Mouse (Mus musculus) olfactory bulb, adult 2 months (tissue): ENCODE measurements around the gene Rho.

Experiments
- CTCF ChIP-seq: fragments of 200-500 bp; IDR thresholded peaks from 2 replicates; pipeline ENCODE4 v1.5.1; 2012; ENCODE audit warnings: low read depth, mild to moderate bottlenecking, low read length, moderate library complexity; ENCODE audit not compliant: insufficient read depth
- POLR2A ChIP-seq: fragments of 200-500 bp; IDR thresholded peaks from 2 replicates; pipeline ENCODE4 v1.6.1; 2012; ENCODE audit warnings: mild to moderate bottlenecking, low read depth, low read length, moderate library complexity; ENCODE audit not compliant: insufficient read depth

- TF ChIP-seq POLR2A (no peak), CTCF (no peak)
Observed at GRCm38 (mm10) chr6:115938798-115939197, 7.2 kb downstream of the Rho start.
